Mouse (Mus musculus) embryonic fibroblast, embryonic 13.5 days (primary cell): Measurements from ENCODE around the gene Adgre1.

Source experiments
- CTCF ChIP-seq: IDR thresholded peaks from 2 replicates; pipeline ENCODE4 v1.5.1; 2011; ENCODE audit warnings: mild to moderate bottlenecking, control low read depth, low read length, moderate library complexity, borderline replicate concordance; ENCODE audit not compliant: insufficient read depth
- POLR2A ChIP-seq: IDR thresholded peaks from 2 replicates; pipeline ENCODE4 v1.6.1; 2011; ENCODE audit warnings: low read depth, mild to moderate bottlenecking, control low read depth, low read length, moderate library complexity

- no peak for TF ChIP-seq POLR2A
- TF ChIP-seq CTCF: no peak
These were observed 27.5 kb upstream of the Adgre1 start for GRCm38 (mm10) chr17:57330993-57331392.
